Mouse (Mus musculus): ENCODE results near the gene Atp5c1. TPM values are rescaled to one million over a fixed set of nuclear protein-coding genes. Genes with fewer than 3 reads are reported as not detected.
A peak's percentile ranks its signal among the peaks of the same experiment; 100 is the strongest.

Gene Atp5c1
- polyA plus RNA-seq, 1 experiment from 2014 or later = 993 TPM

DNA sequence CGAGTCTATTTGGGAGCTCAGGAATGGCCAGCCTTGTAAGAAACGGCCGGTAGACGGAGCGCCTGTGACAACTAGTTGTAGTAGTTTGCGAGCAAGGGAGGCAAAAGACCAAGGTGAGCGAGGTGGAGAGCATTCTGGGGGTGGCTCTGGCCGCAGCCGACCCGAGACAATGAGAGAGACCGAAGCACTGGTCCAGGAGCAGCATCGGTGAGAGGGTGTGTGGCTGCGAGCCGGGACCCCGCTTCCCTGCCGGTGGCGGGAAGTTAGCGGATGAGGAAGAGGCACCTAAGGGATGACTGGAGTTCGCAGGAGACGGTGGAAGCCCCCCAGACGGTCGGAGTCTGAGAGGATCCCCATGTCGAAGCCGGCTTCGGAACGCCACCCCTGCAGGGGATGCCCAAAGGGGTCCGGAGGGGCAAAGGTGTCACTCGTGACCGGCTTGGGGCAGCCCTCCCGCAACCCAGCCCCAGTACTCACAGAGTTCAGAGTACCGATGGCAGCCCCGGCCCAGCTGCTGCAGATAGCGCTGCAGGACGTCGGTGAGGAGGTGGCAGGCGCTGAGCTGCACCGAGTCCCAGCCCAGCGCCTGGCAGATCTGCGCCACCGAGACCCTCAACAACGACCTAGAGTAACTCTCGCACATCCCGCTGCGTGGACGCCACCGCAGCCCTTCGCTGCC lies 32.4 kb downstream of the Atp5c1 start:
- ATAC-seq = peak; percentile 40
- Histone ChIP-seq H3K9ac (ENCODE audit: low read depth, low read length) (peak overlapping the region; percentile 82), H3K4me3 (ENCODE audit: low read depth, low read length) (peak overlapping the region; percentile 96), H3K4me1 (replicated peaks; ENCODE audit: control insufficient read depth, insufficient read depth, low read length) (no peaks in the 10 kb centered on the region), H3K9me3 (ENCODE audit: control insufficient read depth) (no peaks in the 10 kb centered on the region), H3K27ac (ENCODE audit: low read depth, low read length) (no peak overlapping the region), H3K27me3 (replicated peaks; ENCODE audit: control insufficient read depth, insufficient read depth, low read length) (no peaks in the 10 kb centered on the region), H3K4me2 (replicated peaks; ENCODE audit: low read depth) (peak overlapping the region; percentile 94), H3K36me3 (ENCODE audit: control insufficient read depth, insufficient read depth) (no peaks in the 10 kb centered on the region)
- under 1% methylated on average over 47 of the region's 47 CpGs for WGBS
- peak; percentile 54 for TF ChIP-seq CTCF (IDR thresholded peaks at IDR 0.05; ENCODE audit: low read depth)

DNA sequence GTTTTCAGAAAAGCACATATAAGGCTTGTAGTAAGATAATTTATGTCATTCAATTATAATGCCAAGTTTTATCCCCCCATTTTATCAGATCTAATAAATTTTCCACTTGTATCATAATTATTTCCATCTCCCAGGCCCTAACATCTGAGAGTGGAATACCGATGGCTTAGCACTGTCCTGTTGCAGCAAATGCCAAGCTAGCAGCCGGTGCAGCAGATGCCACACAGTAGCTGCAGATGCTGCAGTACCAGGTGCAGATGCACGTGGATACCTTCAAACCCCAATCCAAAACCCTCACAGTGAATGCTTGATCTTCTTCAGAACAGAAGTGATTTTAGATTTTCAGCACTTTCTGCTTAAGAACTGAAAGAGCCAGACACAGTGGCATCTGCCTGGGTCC lies 45.3 kb downstream of the Atp5c1 start:
- TF ChIP-seq CTCF (IDR thresholded peaks at IDR 0.05; ENCODE audit: low read depth) = no peak
- Histone ChIP-seq H3K9me3 (ENCODE audit: control insufficient read depth) (no peaks in the 10 kb centered on the region), H3K4me1 (replicated peaks; ENCODE audit: control insufficient read depth, insufficient read depth, low read length) (0 out of 2 replicates have a peak, but pooled peaks cover 3% of the 10 kb centered on the region), H3K9ac (ENCODE audit: low read depth, low read length) (no peak overlapping the region), H3K4me2 (replicated peaks; ENCODE audit: low read depth) (no peak overlapping the region), H3K36me3 (ENCODE audit: control insufficient read depth, insufficient read depth) (peaks cover 9% of the 10 kb centered on the region; the same call in 1 of the 2 replicates), H3K4me3 (ENCODE audit: low read depth, low read length) (no peak overlapping the region), H3K27ac (ENCODE audit: low read depth, low read length) (no peak overlapping the region), H3K27me3 (replicated peaks; ENCODE audit: control insufficient read depth, insufficient read depth, low read length) (no peaks in the 10 kb centered on the region)
- no peak for ATAC-seq
- 90% methylated on average over 3 of the region's 3 CpGs for WGBS

- peak; percentile 52 for TF ChIP-seq CTCF (IDR thresholded peaks at IDR 0.05; ENCODE audit: low read depth)
- H3K36me3 ChIP-seq (ENCODE audit: control insufficient read depth, insufficient read depth) = no peaks in the 10 kb centered on the region
- H3K4me1 ChIP-seq (replicated peaks; ENCODE audit: control insufficient read depth, insufficient read depth, low read length) = 0 out of 2 replicates have a peak, but pooled peaks cover 3% of the 10 kb centered on the region
- whole genome bisulfite sequencing = 65% methylated on average over 4 of the region's 4 CpGs
- no peaks in the 10 kb centered on the region for H3K27me3 ChIP-seq (replicated peaks; ENCODE audit: control insufficient read depth, insufficient read depth, low read length)
- no peak overlapping the region for H3K9ac ChIP-seq (ENCODE audit: low read depth, low read length)
- H3K27ac ChIP-seq (ENCODE audit: low read depth, low read length) = no peak overlapping the region
- H3K4me2 ChIP-seq (replicated peaks; ENCODE audit: low read depth) = no peak overlapping the region
- H3K4me3 ChIP-seq (ENCODE audit: low read depth, low read length) = no peak overlapping the region
- no peak for ATAC-seq
- no peaks in the 10 kb centered on the region for H3K9me3 ChIP-seq (ENCODE audit: control insufficient read depth)
These were observed 46.6 kb downstream of the Atp5c1 start for GRCm38 (mm10) chr2:10033684-10034083.

DNA sequence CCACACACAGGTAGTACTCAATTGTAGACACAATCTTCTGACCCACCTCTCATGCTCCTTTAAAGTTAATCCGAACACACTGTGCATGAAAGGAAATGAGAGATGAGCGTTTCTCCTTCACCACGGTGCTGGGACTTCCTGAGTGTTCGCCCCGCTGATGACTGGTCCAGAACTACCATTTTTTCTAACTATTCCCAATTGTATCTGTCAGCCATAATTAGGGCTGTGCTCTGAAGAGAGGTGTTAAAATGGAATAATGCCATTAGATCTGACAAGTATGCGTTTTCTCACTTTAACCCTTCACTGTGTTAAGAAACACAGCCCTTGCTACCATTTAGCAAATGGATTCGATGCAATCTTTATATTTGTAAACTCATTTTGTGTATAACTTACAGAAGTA lies 50.6 kb downstream of the Atp5c1 start:
- TF ChIP-seq CTCF (IDR thresholded peaks at IDR 0.05; ENCODE audit: low read depth) = no peak
- no peak for ATAC-seq
- WGBS = 85% methylated on average over 7 of the region's 7 CpGs

GRCm38 (mm10) chr2:10024264-10024663 lies 56.0 kb downstream of the Atp5c1 start:
- 73% methylated on average over 6 of the region's 6 CpGs for WGBS
- Histone ChIP-seq H3K4me3 (ENCODE audit: low read depth, low read length) (no peak overlapping the region), H3K4me2 (replicated peaks; ENCODE audit: low read depth) (no peak overlapping the region), H3K36me3 (ENCODE audit: control insufficient read depth, insufficient read depth) (no peaks in the 10 kb centered on the region), H3K27me3 (replicated peaks; ENCODE audit: control insufficient read depth, insufficient read depth, low read length) (no peaks in the 10 kb centered on the region), H3K9me3 (ENCODE audit: control insufficient read depth) (no peaks in the 10 kb centered on the region), H3K27ac (ENCODE audit: low read depth, low read length) (no peak overlapping the region), H3K4me1 (replicated peaks; ENCODE audit: control insufficient read depth, insufficient read depth, low read length) (no peaks in the 10 kb centered on the region), H3K9ac (ENCODE audit: low read depth, low read length) (no peak overlapping the region)
- ATAC-seq = no peak
- no peak for TF ChIP-seq CTCF (IDR thresholded peaks at IDR 0.05; ENCODE audit: low read depth)

More for the DNA sequence above, 50.6 kb downstream of the Atp5c1 start:
- H3K27me3 ChIP-seq (replicated peaks; ENCODE audit: control insufficient read depth, insufficient read depth, low read length) = no peaks in the 10 kb centered on the region
- no peak overlapping the region for H3K27ac ChIP-seq (ENCODE audit: low read depth, low read length)
- no peak overlapping the region for H3K4me2 ChIP-seq (replicated peaks; ENCODE audit: low read depth)
- H3K4me3 ChIP-seq (ENCODE audit: low read depth, low read length) = no peak overlapping the region
- no peak overlapping the region for H3K9ac ChIP-seq (ENCODE audit: low read depth, low read length)
- no peaks in the 10 kb centered on the region for H3K9me3 ChIP-seq (ENCODE audit: control insufficient read depth)
- H3K4me1 ChIP-seq (replicated peaks; ENCODE audit: control insufficient read depth, insufficient read depth, low read length) = 0 out of 2 replicates have a peak, but pooled peaks cover 3% of the 10 kb centered on the region
- no peaks in the 10 kb centered on the region for H3K36me3 ChIP-seq (ENCODE audit: control insufficient read depth, insufficient read depth)

DNA sequence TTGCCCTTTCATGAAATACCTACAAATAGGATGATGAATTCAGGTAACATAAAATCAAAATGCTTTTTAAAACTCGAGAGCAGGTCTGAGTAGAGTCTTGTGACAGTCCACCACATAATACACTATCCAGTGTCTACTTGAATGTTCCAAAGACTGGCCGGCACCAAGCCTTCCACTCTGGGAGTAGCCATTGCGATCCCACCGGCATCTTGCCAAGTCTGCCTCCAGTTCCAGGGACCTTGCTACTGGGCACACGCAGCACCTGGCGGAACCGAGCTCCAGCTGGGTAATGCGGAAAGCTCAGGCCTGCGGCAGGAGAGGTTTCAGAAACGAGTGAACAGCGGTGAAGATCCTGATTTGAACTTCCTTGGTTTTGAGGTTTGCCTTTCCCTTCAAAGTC lies 59.0 kb downstream of the Atp5c1 start:
- Histone ChIP-seq H3K4me3 (ENCODE audit: low read depth, low read length) (no peak overlapping the region), H3K4me2 (replicated peaks; ENCODE audit: low read depth) (no peak overlapping the region), H3K27ac (ENCODE audit: low read depth, low read length) (no peak overlapping the region), H3K27me3 (replicated peaks; ENCODE audit: control insufficient read depth, insufficient read depth, low read length) (no peaks in the 10 kb centered on the region), H3K36me3 (ENCODE audit: control insufficient read depth, insufficient read depth) (no peaks in the 10 kb centered on the region), H3K9me3 (ENCODE audit: control insufficient read depth) (no peaks in the 10 kb centered on the region), H3K4me1 (replicated peaks; ENCODE audit: control insufficient read depth, insufficient read depth, low read length) (no peaks in the 10 kb centered on the region), H3K9ac (ENCODE audit: low read depth, low read length) (no peak overlapping the region)
- TF ChIP-seq CTCF (IDR thresholded peaks at IDR 0.05; ENCODE audit: low read depth) = no peak
- 91% methylated on average over 11 of the region's 11 CpGs for WGBS
- ATAC-seq = no peak

Data from intestine, postnatal 0 days (tissue).